Mouse (Mus musculus) gastrocnemius, postnatal 14 days (tissue): ENCODE data around the gene Irf9. TPM values are rescaled to one million over a fixed set of nuclear protein-coding genes. Genes with fewer than 3 reads are reported as not detected.

Source experiments
- DNase-seq: peaks from one replicate; pipeline ENCODE4 v3.0.0; 2021; ENCODE audit warnings: mixed read lengths
- intact Hi-C: fragments of 180-260 bp; cut with DNase I; formaldehyde crosslinking; loops from one replicate; pipeline ENCODE4 v1.15.1; 2025; ENCODE audit warnings: low total_unique reads
- total RNA-seq, 2 experiments: library from RNA; stranded (reverse); gene quantifications; 2 replicates each; pipeline ENCODE4 v1.2.3; 2021

Gene Irf9
- total RNA-seq, 2 experiments from 2014 or later = 3.9 to 4.8 TPM

- peak; percentile 89 for DNase-seq
- intact Hi-C loops = no loop called here
Measured at GRCm38 (mm10) chr14:55603633-55604576, 534 bp downstream of the Irf9 start.

- intact Hi-C loops = no loop called here
- DNase-seq = no peak
Measured at GRCm38 (mm10) chr14:55604823-55605222, 1.5 kb downstream of the Irf9 start.

- DNase-seq = no peak
- intact Hi-C loops = no loop called here
Measured at GRCm38 (mm10) chr14:55605743-55606459, 2.5 kb downstream of the Irf9 start.

- intact Hi-C loops = no loop called here
- DNase-seq = no peak
Measured at GRCm38 (mm10) chr14:55608339-55608738, 5.0 kb downstream of the Irf9 start.

GRCm38 (mm10) chr14:55613346-55613745 is 10.0 kb downstream of the Irf9 start:
- no peak for DNase-seq

DNA sequence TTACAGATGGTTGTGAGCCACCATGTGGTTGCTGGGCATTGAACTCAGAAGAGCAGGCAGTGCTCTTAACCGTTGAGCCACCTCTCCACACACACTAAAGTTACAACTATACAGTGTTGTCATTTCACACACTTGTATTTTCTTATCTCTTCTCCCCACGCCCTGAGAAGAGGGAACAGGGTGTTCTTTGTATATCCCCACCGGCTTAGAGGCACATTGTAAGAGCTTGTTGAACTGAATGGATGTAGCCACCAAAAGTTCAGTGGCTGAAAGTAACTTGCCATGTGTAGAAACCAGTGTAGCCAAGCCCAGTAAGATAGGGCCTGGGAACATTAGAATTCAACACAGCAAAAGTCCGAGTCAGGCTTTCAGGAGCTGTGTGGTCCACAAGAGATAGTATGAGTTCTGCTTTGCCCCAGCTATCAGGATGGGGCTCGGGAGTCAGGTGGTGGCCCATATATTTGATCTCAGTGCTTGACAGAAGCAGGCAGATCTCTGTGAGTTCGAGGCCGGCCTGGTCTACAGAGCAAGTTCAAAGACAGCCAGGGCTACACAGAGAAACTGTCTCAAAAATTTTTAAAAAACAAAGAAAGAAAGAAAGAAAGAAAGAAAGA is 11.3 kb downstream of the Irf9 start:
- intact Hi-C loops = no loop called here

More at GRCm38 (mm10) chr14:55613346-55613745, 10.0 kb downstream of the Irf9 start:
- intact Hi-C loops = no loop called here

GRCm38 (mm10) chr14:55615876-55616275 is 12.5 kb downstream of the Irf9 start:
- intact Hi-C loops = no loop called here
- DNase-seq = no peak

More for the DNA sequence above, 11.3 kb downstream of the Irf9 start:
- no peak for DNase-seq

- intact Hi-C loops = no loop called here
- DNase-seq = no peak
Measured at GRCm38 (mm10) chr14:55616844-55617243, 13.5 kb downstream of the Irf9 start.

DNA sequence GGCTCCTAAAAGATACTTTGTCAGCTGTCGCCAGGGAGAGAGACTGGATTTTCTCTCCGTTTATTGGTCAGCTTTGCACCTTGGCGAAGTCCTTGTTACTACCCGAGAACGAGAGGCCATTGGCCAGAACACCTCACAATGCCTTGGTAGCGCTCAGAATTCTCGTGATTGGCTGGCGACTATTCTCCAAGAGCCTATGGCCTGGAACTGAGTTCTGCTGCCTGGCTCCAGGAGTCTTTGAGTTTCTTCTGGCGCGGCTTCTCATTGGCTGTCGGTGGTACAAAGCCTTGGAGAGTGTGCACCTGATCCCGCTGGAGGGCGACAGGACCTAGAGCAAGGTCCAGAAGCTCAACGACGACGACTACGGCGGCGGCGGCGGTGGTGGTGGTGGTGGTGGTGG is 14.5 kb downstream of the Irf9 start, which contains the start of gene Rec8:
Gene Rec8, plus strand, starts transcription at position 216 of the 400 bp plus-strand sequence.
- DNase-seq = no peak
- intact Hi-C loops = no loop called here

DNA sequence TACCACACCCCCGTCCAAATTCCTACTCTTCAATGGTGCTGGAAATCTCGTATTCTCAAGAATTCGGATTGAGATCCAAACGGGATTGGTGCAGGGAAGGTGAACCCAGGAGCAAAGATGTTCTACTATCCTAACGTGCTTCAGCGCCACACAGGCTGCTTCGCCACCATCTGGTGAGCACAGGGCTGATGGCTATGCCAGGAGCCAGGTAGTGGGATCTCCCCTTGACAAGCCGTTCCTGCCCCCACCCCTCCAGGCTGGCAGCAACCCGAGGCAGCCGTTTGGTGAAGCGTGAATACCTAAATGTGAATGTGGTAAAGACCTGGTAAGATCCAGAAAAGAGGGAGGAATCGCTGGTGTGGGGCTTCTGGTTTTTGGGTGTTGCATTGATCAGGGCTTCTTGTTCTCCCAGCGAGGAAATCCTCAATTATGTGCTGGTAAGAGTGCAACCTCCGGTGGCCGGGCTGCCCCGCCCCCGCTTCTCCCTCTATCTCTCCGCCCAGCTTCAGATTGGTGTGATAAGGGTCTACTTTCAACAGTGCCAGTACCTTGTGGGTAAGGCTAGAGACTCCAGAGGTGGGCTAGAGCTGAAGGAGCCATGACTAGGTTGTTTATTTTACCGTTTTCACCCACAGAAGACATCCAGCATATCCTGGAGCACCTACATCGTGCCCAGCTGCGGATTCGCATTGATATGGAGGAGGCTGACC is 15.3 kb downstream of the Irf9 start:
- DNase-seq = no peak
- intact Hi-C loops = no loop called here

- DNase-seq = no peak
- intact Hi-C loops = no loop called here
Measured at GRCm38 (mm10) chr14:55628077-55628827, 24.9 kb downstream of the Irf9 start.

- DNase-seq = peak; percentile 40
- intact Hi-C loops = no loop called here
Measured at GRCm38 (mm10) chr14:55629312-55629711, 25.9 kb downstream of the Irf9 start.

DNA sequence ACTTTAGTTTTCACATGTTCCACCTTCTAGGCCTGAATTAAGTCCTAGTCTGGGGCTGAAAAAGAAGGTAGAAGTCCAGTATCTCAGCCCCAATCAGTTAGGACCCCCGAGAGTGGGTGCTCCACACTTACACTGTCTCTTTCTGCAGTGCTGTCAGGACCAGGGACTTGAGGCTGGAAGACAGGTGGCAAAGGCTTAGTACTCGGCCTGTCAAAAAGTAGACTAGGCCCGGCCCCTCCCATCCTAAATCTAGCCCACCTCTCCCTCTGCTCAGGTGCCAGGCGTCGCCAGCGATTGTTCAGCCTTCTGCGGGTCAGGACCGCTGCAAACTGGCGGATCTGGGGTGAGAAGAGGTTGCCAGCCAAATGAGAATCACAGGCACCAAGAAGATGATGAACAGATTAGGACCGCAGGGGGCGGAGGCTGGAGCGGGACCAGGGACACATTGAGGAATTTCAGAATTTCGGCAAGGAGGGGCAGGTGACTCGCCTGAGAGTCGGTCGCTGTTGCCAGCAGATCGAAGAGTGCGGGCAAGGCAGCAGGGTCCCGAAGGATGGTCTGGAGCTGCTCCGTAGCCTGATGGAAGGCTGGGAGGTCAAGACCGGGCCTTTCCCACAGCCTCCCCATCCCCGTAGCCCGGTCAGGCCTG is 31.6 kb downstream of the Irf9 start:
- intact Hi-C loops = no loop called here
- DNase-seq = peak; percentile 49

DNA sequence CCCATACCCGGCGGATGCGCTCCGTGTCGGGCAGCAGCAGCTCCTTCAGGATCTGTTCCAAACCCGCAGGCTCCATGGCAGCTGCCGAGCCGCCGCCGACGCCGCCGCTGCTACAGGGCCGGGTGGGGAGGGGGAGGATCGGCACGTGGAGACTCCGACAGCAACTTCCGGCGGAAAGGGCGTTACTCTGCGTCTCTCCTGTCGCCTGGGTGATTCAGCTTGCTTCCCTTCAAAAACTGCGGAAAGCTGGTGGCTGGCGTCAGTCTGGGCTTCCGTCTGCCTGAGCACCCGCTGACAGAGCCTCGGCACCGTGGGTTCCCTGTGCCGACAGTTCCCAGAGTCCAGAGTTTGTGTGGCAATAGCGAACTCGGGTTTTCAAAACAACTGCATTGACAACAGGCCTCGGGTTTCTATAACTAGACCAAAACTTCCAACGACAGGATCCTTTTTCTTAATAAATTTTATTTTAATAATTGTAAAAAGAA is 32.2 kb downstream of the Irf9 start, which contains the start of gene Ipo4:
Gene Ipo4, minus strand, starts transcription at position 435 of the 485 bp plus-strand sequence.
- DNase-seq = peak; percentile 89
- intact Hi-C loops = no loop called here

- intact Hi-C loops = no loop called here
- DNase-seq = no peak
Measured at GRCm38 (mm10) chr14:55637795-55638194, 34.4 kb downstream of the Irf9 start, which contains the start of gene Gm49378. Gene Gm49378 (minus strand): TSS chr14:55637895.

GRCm38 (mm10) chr14:55640816-55641215 is 37.4 kb downstream of the Irf9 start:
- intact Hi-C loops = no loop called here
- DNase-seq = no peak

- intact Hi-C loops = no loop called here
- no peak for DNase-seq
Measured at GRCm38 (mm10) chr14:55641291-55641690, 37.9 kb downstream of the Irf9 start.

- no peak for DNase-seq
- intact Hi-C loops = no loop called here
Measured at GRCm38 (mm10) chr14:55642679-55643059, 39.3 kb downstream of the Irf9 start.
